Mouse (Mus musculus) limb, embryonic 15.5 days (tissue): ENCODE data around the gene Pde6c. TPM values are rescaled to one million over a fixed set of nuclear protein-coding genes. Genes with fewer than 3 reads are reported as not detected.

ENCODE experiments used
- ATAC-seq: fragments of 200-750 bp; cut with Nextera tagmentation; 2 replicates; pipeline ENCODE4 v1.8.0; 2017; ENCODE audit warnings: low read depth, moderate TSS enrichment; ENCODE audit not compliant: insufficient number of reproducible peaks, low FRiP score, low TSS enrichment
- H3K27ac ChIP-seq: fragments of 300-500 bp; sonication (generic); 2 replicates; pipeline ENCODE4 v1.5.1; 2015; ENCODE audit warnings: moderate library complexity, mild to moderate bottlenecking, inconsistent platforms
- H3K27me3 ChIP-seq: fragments of 300-500 bp; sonication (generic); 2 replicates; pipeline ENCODE4 v1.6.1; 2015; ENCODE audit warnings: inconsistent platforms
- H3K36me3 ChIP-seq: fragments of 300-500 bp; sonication (generic); 2 replicates; pipeline ENCODE4 v1.6.1; 2015; ENCODE audit warnings: inconsistent platforms
- H3K4me1 ChIP-seq: fragments of 300-500 bp; sonication (generic); 2 replicates; pipeline ENCODE4 v1.6.1; 2015; ENCODE audit warnings: inconsistent platforms
- H3K4me2 ChIP-seq: fragments of 300-500 bp; sonication (generic); 2 replicates; pipeline ENCODE4 v1.6.1; 2015; ENCODE audit warnings: mild to moderate bottlenecking, inconsistent platforms
- H3K4me3 ChIP-seq: fragments of 300-500 bp; sonication (generic); 2 replicates; pipeline ENCODE4 v1.5.1; 2015; ENCODE audit warnings: mild to moderate bottlenecking, inconsistent platforms
- H3K9ac ChIP-seq: fragments of 300-500 bp; sonication (generic); 2 replicates; pipeline ENCODE4 v1.6.1; 2015; ENCODE audit warnings: inconsistent platforms
- H3K9me3 ChIP-seq: fragments of 300-500 bp; sonication (generic); 2 replicates; pipeline ENCODE4 v1.6.1; 2016; ENCODE audit warnings: inconsistent platforms
- WGBS: fragments of 180-500 bp; shearing (Covaris S2); methylation state at CpG from one replicate; pipeline ENCODE4 v1.1.7; 2015; 5-methylcytosine and 5-hydroxymethylcytosine counted together
- polyA plus RNA-seq: library from polyadenylated mRNA; unstranded; fragments of >200 nt; fragmentation: Nextera tagmentation; extraction: Ambion mirVana; gene quantifications from 2 replicates; pipeline ENCODE4 v1.2.1, GENCODE M21; 2015

Pde6c gene
- polyA plus RNA-seq, 1 experiment from 2014 or later: not detected

DNA sequence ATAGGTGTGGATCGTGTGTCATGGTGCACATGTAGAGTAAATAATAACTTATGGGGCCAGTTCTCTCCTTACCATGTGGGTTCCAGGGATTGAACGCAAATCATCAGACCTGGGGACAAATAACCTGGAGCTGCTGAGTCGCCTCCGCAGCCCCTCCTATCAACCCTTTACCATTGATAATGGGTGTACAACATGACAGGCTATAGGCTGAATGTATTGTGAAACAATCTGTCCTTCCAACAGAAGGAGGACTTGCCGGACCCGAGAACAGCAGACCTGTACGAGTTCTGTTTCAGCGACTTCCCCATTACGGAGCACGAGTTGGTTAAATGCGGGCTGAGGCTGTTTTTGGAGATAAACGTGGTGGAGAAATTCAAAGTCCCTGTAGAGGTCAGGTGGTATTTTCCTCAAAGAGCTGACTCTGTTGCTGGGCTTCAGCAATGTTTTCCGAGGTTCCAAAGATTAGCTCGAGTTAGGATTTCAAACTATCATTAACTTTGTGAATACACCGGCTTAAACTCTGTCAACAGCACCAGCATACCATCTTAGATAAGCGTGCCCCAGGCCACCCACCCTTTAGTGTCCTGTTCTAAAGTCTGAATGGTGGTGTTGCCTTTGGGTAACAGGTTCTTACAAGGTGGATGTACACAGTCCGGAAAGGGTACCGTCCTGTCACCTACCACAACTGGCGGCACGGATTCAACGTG is 29.2 kb downstream of the Pde6c start:
- H3K4me3 ChIP-seq: no peak overlapping the region
- H3K27me3 ChIP-seq: no peaks in the 10 kb centered on the region
- no peaks in the 10 kb centered on the region for H3K4me1 ChIP-seq
- WGBS: 90% methylated on average over 21 of the region's 21 CpGs
- H3K36me3 ChIP-seq: no peaks in the 10 kb centered on the region
- ATAC-seq: no peak
- H3K9me3 ChIP-seq: no peaks in the 10 kb centered on the region
- H3K9ac ChIP-seq: no peak overlapping the region
- no peak overlapping the region for H3K27ac ChIP-seq
- H3K4me2 ChIP-seq: no peak overlapping the region

DNA sequence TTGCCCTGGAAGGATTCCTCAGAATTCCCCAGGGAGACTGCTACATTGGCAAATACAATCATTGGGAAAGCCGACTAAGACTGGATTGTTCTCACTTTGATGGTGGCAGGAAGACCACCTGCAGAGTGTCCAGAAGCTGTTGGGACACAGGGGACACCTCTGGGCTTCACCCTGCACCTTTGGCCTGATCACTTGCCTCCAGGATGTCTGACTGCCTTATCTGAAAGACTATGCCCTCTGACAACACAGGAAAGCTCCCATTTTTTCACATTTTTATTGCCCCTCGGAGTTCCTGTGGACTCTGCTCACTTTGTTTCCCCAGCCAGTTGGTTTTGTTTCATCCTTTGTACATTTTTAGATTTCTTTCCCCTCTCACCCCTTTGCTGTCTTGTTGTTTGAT is 32.1 kb downstream of the Pde6c start:
- no peak for ATAC-seq
- 50% methylated on average over 2 of the region's 2 CpGs for WGBS
- no peaks in the 10 kb centered on the region for H3K36me3 ChIP-seq

DNA sequence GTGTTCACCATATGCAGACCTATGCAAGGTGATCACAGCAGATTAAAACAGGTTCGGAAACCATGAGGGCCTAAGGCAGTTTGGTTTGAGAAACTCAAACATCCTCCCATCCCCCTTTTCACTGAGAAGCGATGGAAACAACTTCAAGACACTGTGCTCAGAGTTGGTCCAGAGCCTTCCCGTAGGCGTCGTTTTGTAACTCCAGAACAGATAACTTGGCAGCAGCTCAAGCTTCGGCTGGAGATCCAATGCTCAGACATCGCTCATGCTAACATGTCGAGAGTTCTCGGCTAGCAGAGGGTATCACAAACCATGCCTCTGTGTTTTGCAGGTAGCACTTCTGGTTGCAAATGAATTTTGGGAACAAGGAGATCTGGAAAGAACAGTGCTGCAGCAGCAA is 47.1 kb downstream of the Pde6c start:
- Histone ChIP-seq H3K4me1 (no peaks in the 10 kb centered on the region), H3K4me2 (no peak overlapping the region), H3K27ac (no peak overlapping the region), H3K9ac (no peak overlapping the region), H3K4me3 (no peak overlapping the region), H3K9me3 (no peaks in the 10 kb centered on the region), H3K36me3 (peaks cover 2% of the 10 kb centered on the region; the same call in 1 of the 2 replicates), H3K27me3 (no peaks in the 10 kb centered on the region)
- no peak for ATAC-seq
- 84% methylated on average over 9 of the region's 9 CpGs for WGBS

More for the DNA sequence above, 32.1 kb downstream of the Pde6c start:
- Histone ChIP-seq H3K4me2 (no peak overlapping the region), H3K4me3 (no peak overlapping the region), H3K4me1 (no peaks in the 10 kb centered on the region), H3K9ac (no peak overlapping the region), H3K9me3 (no peaks in the 10 kb centered on the region), H3K27me3 (no peaks in the 10 kb centered on the region), H3K27ac (no peak overlapping the region)

DNA sequence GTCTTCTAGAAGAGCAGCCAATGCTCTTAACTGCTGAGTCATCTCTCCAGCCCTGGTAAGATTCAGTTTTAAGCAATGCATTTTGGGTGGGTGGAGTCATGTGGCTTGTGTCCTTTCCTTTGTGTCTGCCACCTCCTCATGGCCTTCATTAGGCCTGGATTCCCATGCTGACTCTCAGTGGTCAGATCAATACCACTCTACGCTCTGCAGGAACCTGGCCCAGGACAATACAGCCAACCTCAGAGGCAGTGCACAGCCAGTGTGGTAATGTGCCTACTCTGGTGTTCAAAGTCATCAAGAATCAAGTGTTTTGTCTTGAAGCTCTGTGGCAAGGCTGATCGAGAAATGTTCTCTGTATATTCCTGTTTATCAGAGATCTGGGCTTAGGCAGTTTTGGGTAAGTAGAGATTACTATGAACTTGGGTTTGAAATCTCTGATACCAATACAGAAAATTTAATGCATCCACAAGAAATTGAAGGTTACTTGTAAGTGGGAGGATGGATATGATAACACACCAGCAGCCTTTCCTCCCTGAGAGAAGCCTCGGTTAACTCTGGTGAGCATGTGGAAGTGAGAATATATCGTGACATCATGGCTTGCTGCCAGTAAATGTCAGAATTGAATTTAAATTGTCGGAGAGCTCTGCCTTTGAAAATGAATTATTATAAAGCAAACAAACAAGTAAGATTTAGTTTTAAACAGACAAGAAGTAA is 54.2 kb downstream of the Pde6c start:
- ATAC-seq: no peak
- Histone ChIP-seq H3K27ac (no peak overlapping the region), H3K9ac (no peak overlapping the region), H3K36me3 (peaks cover 14% of the 10 kb centered on the region), H3K4me3 (no peak overlapping the region), H3K4me2 (no peak overlapping the region), H3K9me3 (no peaks in the 10 kb centered on the region), H3K4me1 (0 out of 2 replicates have a peak, but pooled peaks cover 2% of the 10 kb centered on the region), H3K27me3 (no peaks in the 10 kb centered on the region)
- WGBS: 86% methylated on average over 5 of the region's 5 CpGs

DNA sequence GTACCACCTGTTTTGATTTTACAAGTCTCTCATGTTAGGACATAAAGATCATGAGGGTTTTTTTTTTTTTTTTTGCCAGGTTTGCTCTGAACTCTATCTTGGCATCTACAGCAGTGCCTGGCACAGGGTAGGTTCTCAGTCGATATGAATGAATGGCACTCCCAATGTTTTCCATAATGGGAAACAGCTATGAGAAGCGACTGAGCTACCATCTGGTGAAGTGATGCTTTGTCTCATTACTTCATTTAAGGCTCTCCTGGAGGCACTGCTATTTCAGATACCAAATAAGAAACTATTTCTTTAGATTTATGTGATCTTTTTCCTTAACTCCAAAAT is 54.7 kb downstream of the Pde6c start:
- H3K27me3 ChIP-seq: no peaks in the 10 kb centered on the region
- no peak overlapping the region for H3K9ac ChIP-seq
- ATAC-seq: no peak
- 0 out of 2 replicates have a peak, but pooled peaks cover 2% of the 10 kb centered on the region for H3K4me1 ChIP-seq
- no peak overlapping the region for H3K4me2 ChIP-seq
- no peak overlapping the region for H3K27ac ChIP-seq
- 70% methylated on average over 2 of the region's 2 CpGs for WGBS
- H3K36me3 ChIP-seq: peaks cover 18% of the 10 kb centered on the region
- no peak overlapping the region for H3K4me3 ChIP-seq
- H3K9me3 ChIP-seq: no peaks in the 10 kb centered on the region

DNA sequence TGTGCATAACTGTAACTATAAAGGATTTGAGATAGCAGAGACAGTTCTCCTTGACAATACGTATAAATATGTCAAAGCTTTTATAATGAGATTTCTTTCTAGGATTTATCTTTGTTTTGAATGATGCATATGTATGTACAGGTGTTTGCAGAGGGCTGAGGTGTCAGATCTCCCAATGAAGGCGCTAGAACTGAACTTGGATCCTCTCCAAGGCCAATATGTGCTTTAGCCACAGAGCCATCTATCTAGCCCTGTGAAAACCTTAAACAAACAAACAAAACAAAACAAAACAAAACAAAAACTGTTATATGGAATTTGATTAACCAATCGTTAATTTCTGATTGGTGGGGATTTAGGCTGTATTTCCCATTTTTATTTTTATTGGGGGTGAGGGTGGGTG is 58.0 kb downstream of the Pde6c start:
- WGBS: 82% methylated on average over 3 of the region's 3 CpGs
- Histone ChIP-seq H3K27ac (no peak overlapping the region), H3K27me3 (no peaks in the 10 kb centered on the region), H3K4me1 (0 out of 2 replicates have a peak, but pooled peaks cover 2% of the 10 kb centered on the region), H3K36me3 (peaks cover 25% of the 10 kb centered on the region), H3K4me2 (no peak overlapping the region), H3K9ac (no peak overlapping the region), H3K4me3 (no peak overlapping the region), H3K9me3 (no peaks in the 10 kb centered on the region)
- no peak for ATAC-seq

DNA sequence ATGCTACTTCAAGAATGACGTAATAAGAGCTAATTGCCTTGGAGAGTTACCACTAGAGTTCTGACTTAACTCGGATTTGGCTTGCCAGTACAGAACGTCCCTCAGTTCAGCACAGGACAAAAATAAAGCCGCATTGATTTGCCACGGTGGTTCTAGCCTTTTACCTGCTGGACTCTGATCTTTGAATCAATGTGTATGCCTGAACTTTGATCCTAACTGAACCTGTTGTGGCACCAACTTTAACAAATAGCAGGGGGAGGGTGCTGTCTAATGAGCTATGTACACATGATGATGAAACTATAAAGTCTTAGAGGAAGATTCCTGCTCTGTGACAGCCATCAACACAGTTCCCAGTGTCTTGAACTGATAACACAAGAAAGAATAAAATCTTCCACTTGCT is 58.9 kb downstream of the Pde6c start:
- Histone ChIP-seq H3K36me3 (peaks cover 24% of the 10 kb centered on the region), H3K4me3 (no peak overlapping the region), H3K4me1 (0 out of 2 replicates have a peak, but pooled peaks cover 2% of the 10 kb centered on the region), H3K9ac (no peak overlapping the region), H3K27ac (no peak overlapping the region), H3K4me2 (no peak overlapping the region), H3K9me3 (no peaks in the 10 kb centered on the region), H3K27me3 (no peaks in the 10 kb centered on the region)
- WGBS: 84% methylated on average over 5 of the region's 5 CpGs
- ATAC-seq: no peak

DNA sequence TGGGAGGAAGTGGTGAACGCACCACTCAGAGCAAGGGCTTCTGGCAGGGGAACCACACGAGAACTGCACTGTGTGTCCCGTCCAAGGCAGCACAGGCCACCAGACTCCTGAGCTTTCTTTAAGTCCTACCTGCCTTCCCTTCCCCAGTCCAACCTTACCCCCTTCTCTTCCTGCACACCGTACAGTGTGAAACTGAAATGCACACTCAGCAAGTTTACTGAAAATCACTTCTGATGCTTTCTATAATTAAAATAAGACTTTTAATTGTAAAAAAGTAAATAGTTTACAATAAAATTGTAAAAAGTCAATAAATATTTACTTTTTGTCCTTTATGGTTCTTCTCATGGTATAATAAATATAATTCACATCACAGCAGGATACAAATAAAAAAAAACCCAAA is 62.7 kb downstream of the Pde6c start:
- Histone ChIP-seq H3K27ac (no peak overlapping the region), H3K9ac (no peak overlapping the region), H3K27me3 (no peaks in the 10 kb centered on the region), H3K9me3 (no peaks in the 10 kb centered on the region), H3K36me3 (peaks cover 22% of the 10 kb centered on the region; the same call in 1 of the 2 replicates), H3K4me2 (no peak overlapping the region), H3K4me1 (no peaks in the 10 kb centered on the region), H3K4me3 (no peak overlapping the region)
- WGBS: 83% methylated on average over 4 of the region's 4 CpGs
- ATAC-seq: no peak

DNA sequence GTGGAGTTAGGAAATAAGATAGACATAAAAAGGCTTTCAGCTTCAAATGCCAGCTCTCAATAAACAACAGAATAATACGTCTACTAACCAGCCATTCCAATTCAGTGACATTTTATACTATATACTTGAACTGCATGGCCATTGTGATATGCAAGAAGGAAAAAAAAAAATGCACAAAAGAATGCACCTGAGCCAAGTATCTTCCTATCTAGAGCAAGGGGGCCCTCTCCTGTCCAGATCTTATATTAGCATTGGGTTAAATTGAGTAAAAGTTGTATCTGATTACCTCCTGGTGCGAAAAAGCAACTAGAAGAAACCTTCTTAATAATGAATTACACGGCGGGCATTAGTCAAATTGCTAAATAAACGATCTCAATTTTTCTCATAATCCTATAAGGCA is 66.2 kb downstream of the Pde6c start:
- Histone ChIP-seq H3K27me3 (no peaks in the 10 kb centered on the region), H3K27ac (no peak overlapping the region), H3K9ac (no peak overlapping the region), H3K4me3 (no peak overlapping the region), H3K4me1 (no peaks in the 10 kb centered on the region), H3K36me3 (peaks cover 25% of the 10 kb centered on the region), H3K9me3 (no peaks in the 10 kb centered on the region), H3K4me2 (no peak overlapping the region)
- ATAC-seq: no peak
- WGBS: 90% methylated on average over 5 of the region's 5 CpGs

DNA sequence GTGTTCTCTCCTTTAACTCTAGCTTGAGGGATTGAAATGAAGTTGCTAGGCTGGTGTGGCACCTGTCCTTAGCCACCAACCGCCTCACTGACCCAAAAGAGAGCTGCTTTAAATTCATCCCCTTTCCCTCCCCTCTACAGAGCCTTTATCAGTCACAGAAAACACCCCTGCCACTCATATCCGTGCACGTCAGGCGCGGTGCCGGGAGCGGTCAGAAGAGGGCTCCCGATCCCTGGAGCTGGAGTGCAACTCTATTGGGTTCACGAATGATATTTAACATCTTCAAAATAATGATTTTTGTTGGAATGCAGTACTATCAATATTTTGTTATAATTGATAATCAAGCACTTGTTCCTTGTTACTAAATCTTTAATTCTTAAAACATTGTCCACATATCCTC is 74.1 kb downstream of the Pde6c start:
- Histone ChIP-seq H3K27ac (no peak overlapping the region), H3K36me3 (peaks cover 31% of the 10 kb centered on the region), H3K9ac (no peak overlapping the region), H3K4me3 (no peak overlapping the region), H3K27me3 (no peaks in the 10 kb centered on the region), H3K4me2 (no peak overlapping the region), H3K9me3 (no peaks in the 10 kb centered on the region), H3K4me1 (no peaks in the 10 kb centered on the region)
- no peak for ATAC-seq
- 69% methylated on average over 9 of the region's 9 CpGs for WGBS

DNA sequence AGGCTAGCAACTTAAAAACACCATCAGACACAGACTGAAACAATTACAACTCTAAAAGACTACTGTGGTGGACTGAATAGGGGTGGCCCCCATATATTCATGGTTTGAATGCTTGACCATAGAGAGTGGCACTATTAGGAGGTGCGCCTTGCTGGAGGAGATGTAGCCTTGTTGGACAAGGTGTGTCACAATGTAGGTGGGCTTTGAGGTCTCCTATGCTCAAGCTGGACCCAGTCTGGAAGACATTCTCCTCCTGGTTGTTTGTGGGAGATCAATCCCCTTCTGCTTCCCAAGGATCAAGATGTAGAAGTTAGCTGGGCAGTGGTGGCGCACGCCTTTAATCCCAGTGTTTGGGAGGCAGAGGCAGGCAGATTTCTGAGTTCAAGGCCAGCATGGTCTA is 85.1 kb downstream of the Pde6c start:
- H3K36me3 ChIP-seq: peaks cover 26% of the 10 kb centered on the region
- no peak for ATAC-seq
- no peak overlapping the region for H3K27ac ChIP-seq
- no peaks in the 10 kb centered on the region for H3K9me3 ChIP-seq
- no peak overlapping the region for H3K4me3 ChIP-seq
- 99% methylated on average over 3 of the region's 3 CpGs for WGBS
- no peaks in the 10 kb centered on the region for H3K4me1 ChIP-seq
- no peak overlapping the region for H3K4me2 ChIP-seq
- H3K27me3 ChIP-seq: no peaks in the 10 kb centered on the region
- H3K9ac ChIP-seq: no peak overlapping the region

DNA sequence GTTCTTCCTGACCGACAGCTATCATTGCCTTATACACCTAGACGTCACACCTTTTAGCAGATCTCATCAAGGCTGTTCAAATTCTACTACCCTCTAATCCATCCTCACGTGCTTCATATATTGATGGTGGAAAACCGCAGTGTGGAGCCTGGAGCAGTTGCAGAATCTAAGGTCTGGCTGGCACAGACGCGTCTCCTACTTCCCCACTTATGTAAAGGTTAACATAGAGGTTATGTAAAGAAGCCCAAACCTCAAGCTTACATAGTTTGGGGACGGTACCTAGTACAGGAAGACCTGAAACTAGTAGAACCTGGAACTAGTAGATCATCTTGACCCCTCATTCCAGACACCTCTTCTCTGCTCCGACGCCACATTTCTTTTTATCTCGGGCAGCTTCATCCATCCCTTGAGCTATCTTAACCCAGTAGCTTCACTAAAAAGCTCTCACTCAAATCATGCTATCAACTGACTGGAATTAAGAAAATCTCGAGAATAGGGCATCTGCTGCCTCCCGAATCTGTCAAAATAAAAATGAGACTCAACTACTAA is 90.8 kb downstream of the Pde6c start:
- peak overlapping the region; percentile 89 for H3K27ac ChIP-seq
- no peak for ATAC-seq
- H3K9me3 ChIP-seq: no peaks in the 10 kb centered on the region
- WGBS: 7% methylated on average over 12 of the region's 12 CpGs
- H3K36me3 ChIP-seq: peaks cover 10% of the 10 kb centered on the region
- peak overlapping the region; percentile 69 for H3K9ac ChIP-seq
- H3K4me3 ChIP-seq: peak overlapping the region; percentile 79
- no peaks in the 10 kb centered on the region for H3K27me3 ChIP-seq
- H3K4me2 ChIP-seq: peak overlapping the region; percentile 70
- peaks cover 8% of the 10 kb centered on the region; the same call in 1 of the 2 replicates for H3K4me1 ChIP-seq
